Mouse (Mus musculus) limb, embryonic 14.5 days (tissue): ENCODE measurements around the gene Shisa9. TPM values are rescaled to one million over a fixed set of nuclear protein-coding genes. Genes with fewer than 3 reads are reported as not detected.

ENCODE experiments used
- ATAC-seq: fragments of 200-750 bp; cut with Nextera tagmentation; 2 replicates; pipeline ENCODE4 v1.8.0; 2017; ENCODE audit warnings: low read depth, moderate number of reproducible peaks, moderate TSS enrichment; ENCODE audit not compliant: low FRiP score
- DNase-seq: peaks from one replicate; pipeline ENCODE4 v3.0.0-alpha.2; 2015; ENCODE audit warnings: low spot score
- H3K27ac ChIP-seq: fragments of 300-500 bp; sonication (generic); replicated peaks from 2 replicates; pipeline ENCODE4 v1.5.1; 2014; ENCODE audit warnings: low read depth, mild to moderate bottlenecking, low read length, moderate library complexity, mixed read lengths
- H3K27me3 ChIP-seq: fragments of 300-500 bp; sonication (generic); 2 replicates; pipeline ENCODE4 v1.6.1; 2014; ENCODE audit warnings: low read length, mixed read lengths; ENCODE audit not compliant: control insufficient read depth, insufficient read depth
- H3K36me3 ChIP-seq: fragments of 300-500 bp; sonication (generic); 2 replicates; pipeline ENCODE4 v1.6.1; 2014; ENCODE audit warnings: mild to moderate bottlenecking, low read length, moderate library complexity, mixed read lengths; ENCODE audit not compliant: control insufficient read depth, insufficient read depth
- H3K4me1 ChIP-seq: fragments of 300-500 bp; sonication (generic); 2 replicates; pipeline ENCODE4 v1.6.1; 2014; ENCODE audit warnings: antibody characterized with exemption, low read length, mixed read lengths; ENCODE audit not compliant: control insufficient read depth, insufficient read depth
- H3K4me2 ChIP-seq: fragments of 300-500 bp; sonication (generic); replicated peaks from 2 replicates; pipeline ENCODE4 v1.6.1; 2014; ENCODE audit warnings: low read depth, mild to moderate bottlenecking, low read length, moderate library complexity; ENCODE audit not compliant: severe bottlenecking
- H3K4me3 ChIP-seq: fragments of 300-500 bp; sonication (generic); replicated peaks from 2 replicates; pipeline ENCODE4 v1.5.1; 2014; ENCODE audit warnings: low read length
- H3K9ac ChIP-seq: fragments of 300-500 bp; sonication (generic); 2 replicates; pipeline ENCODE4 v1.6.1; 2014; ENCODE audit warnings: mild to moderate bottlenecking, low read depth, low read length, moderate library complexity; ENCODE audit not compliant: severe bottlenecking
- H3K9me3 ChIP-seq: fragments of 300-500 bp; sonication (generic); 2 replicates; pipeline ENCODE4 v1.6.1; 2016; ENCODE audit warnings: low read length; ENCODE audit not compliant: control insufficient read depth
- POLR2A ChIP-seq: fragments of 200-500 bp; IDR thresholded peaks from 2 replicates; pipeline ENCODE4 v1.8.0; 2012; ENCODE audit warnings: inconsistent platforms, mild to moderate bottlenecking, moderate library complexity, borderline replicate concordance; ENCODE audit not compliant: insufficient read depth, insufficient read length; ENCODE audit errors: extremely low read depth
- WGBS: fragments of 180-500 bp; shearing (Covaris S2); extraction: QIAGEN DNeasy Blood & Tissue Kit; methylation state at CpG from one replicate; pipeline ENCODE4 v1.1.7; 2014; 5-methylcytosine and 5-hydroxymethylcytosine counted together
- polyA plus RNA-seq, 2 experiments: library from polyadenylated mRNA; depleted of rRNA in 1 of 2; stranded (reverse) in 1 of 2; unstranded in 1 of 2; fragments of >200 nt; fragmentation: Nextera tagmentation in 1 of 2; extraction: Ambion mirVana in 1 of 2; gene quantifications; 2 replicates each; pipeline versions ENCODE4 v1.2.1 to v1.2.3; 2012 to 2014

Shisa9 gene
- polyA plus RNA-seq, 2 experiments = 1.8 to 2.4 TPM

- Histone ChIP-seq H3K9me3 (no peaks in the 10 kb centered on the region), H3K36me3 (no peaks in the 10 kb centered on the region), H3K27ac (no peak overlapping the region), H3K4me2 (no peak overlapping the region), H3K4me1 (no peaks in the 10 kb centered on the region), H3K27me3 (no peaks in the 10 kb centered on the region), H3K4me3 (no peak overlapping the region), H3K9ac (no peak overlapping the region)
- DNase-seq (no peak), ATAC-seq (no peak)
- 85% methylated on average over 2 of the region's 2 CpGs for WGBS
- no peak for TF ChIP-seq POLR2A
These were observed 220.5 kb downstream of the Shisa9 start for GRCm38 (mm10) chr16:12204423-12204822.

GRCm38 (mm10) chr16:12206421-12206950 lies 222.6 kb downstream of the Shisa9 start:
- no peaks in the 10 kb centered on the region for H3K36me3 ChIP-seq
- no peak overlapping the region for H3K9ac ChIP-seq
- no peaks in the 10 kb centered on the region for H3K9me3 ChIP-seq
- no peak overlapping the region for H3K4me2 ChIP-seq
- no peak overlapping the region for H3K4me3 ChIP-seq
- DNase-seq (no peak), ATAC-seq (no peak)
- no peak overlapping the region for H3K27ac ChIP-seq
- WGBS = 70% methylated on average over 1 of the region's 1 CpGs
- H3K4me1 ChIP-seq = no peaks in the 10 kb centered on the region
- H3K27me3 ChIP-seq = no peaks in the 10 kb centered on the region
- TF ChIP-seq POLR2A = no peak

- DNase-seq (no peak), ATAC-seq (no peak)
- Histone ChIP-seq H3K4me3 (no peak overlapping the region), H3K27me3 (no peaks in the 10 kb centered on the region), H3K36me3 (no peaks in the 10 kb centered on the region), H3K4me1 (no peaks in the 10 kb centered on the region), H3K9me3 (no peaks in the 10 kb centered on the region), H3K27ac (no peak overlapping the region), H3K4me2 (no peak overlapping the region), H3K9ac (no peak overlapping the region)
- 87% methylated on average over 2 of the region's 2 CpGs for WGBS
- TF ChIP-seq POLR2A = no peak
These were observed 223.0 kb downstream of the Shisa9 start for GRCm38 (mm10) chr16:12206951-12207350.

- Histone ChIP-seq H3K4me2 (no peak overlapping the region), H3K4me3 (no peak overlapping the region), H3K36me3 (no peaks in the 10 kb centered on the region), H3K27ac (no peak overlapping the region), H3K9me3 (no peaks in the 10 kb centered on the region), H3K27me3 (no peaks in the 10 kb centered on the region), H3K4me1 (no peaks in the 10 kb centered on the region), H3K9ac (no peak overlapping the region)
- DNase-seq (no peak), ATAC-seq (no peak)
- 78% methylated on average over 1 of the region's 1 CpGs for WGBS
- no peak for TF ChIP-seq POLR2A
These were observed 225.4 kb downstream of the Shisa9 start for GRCm38 (mm10) chr16:12209355-12209754.

- no peaks in the 10 kb centered on the region for H3K9me3 ChIP-seq
- ATAC-seq (no peak), DNase-seq (no peak)
- TF ChIP-seq POLR2A = no peak
- H3K27ac ChIP-seq = no peak overlapping the region
- no peak overlapping the region for H3K9ac ChIP-seq
- 76% methylated on average over 2 of the region's 2 CpGs for WGBS
- no peaks in the 10 kb centered on the region for H3K36me3 ChIP-seq
- no peak overlapping the region for H3K4me2 ChIP-seq
- H3K4me1 ChIP-seq = no peaks in the 10 kb centered on the region
- no peaks in the 10 kb centered on the region for H3K27me3 ChIP-seq
- H3K4me3 ChIP-seq = no peak overlapping the region
These were observed 225.9 kb downstream of the Shisa9 start for GRCm38 (mm10) chr16:12209819-12210218.

- Histone ChIP-seq H3K27ac (no peak overlapping the region), H3K9me3 (no peaks in the 10 kb centered on the region), H3K4me3 (no peak overlapping the region), H3K36me3 (no peaks in the 10 kb centered on the region), H3K9ac (no peak overlapping the region), H3K27me3 (no peaks in the 10 kb centered on the region), H3K4me2 (no peak overlapping the region), H3K4me1 (no peaks in the 10 kb centered on the region)
- no peak for DNase-seq
- TF ChIP-seq POLR2A = no peak
- no peak for ATAC-seq
- 80% methylated on average over 2 of the region's 2 CpGs for WGBS
These were observed 230.1 kb downstream of the Shisa9 start for GRCm38 (mm10) chr16:12214018-12214417.
